Comparison of ENCODE assay signal across 10 mouse cellular contexts in the genomic region with DNA sequence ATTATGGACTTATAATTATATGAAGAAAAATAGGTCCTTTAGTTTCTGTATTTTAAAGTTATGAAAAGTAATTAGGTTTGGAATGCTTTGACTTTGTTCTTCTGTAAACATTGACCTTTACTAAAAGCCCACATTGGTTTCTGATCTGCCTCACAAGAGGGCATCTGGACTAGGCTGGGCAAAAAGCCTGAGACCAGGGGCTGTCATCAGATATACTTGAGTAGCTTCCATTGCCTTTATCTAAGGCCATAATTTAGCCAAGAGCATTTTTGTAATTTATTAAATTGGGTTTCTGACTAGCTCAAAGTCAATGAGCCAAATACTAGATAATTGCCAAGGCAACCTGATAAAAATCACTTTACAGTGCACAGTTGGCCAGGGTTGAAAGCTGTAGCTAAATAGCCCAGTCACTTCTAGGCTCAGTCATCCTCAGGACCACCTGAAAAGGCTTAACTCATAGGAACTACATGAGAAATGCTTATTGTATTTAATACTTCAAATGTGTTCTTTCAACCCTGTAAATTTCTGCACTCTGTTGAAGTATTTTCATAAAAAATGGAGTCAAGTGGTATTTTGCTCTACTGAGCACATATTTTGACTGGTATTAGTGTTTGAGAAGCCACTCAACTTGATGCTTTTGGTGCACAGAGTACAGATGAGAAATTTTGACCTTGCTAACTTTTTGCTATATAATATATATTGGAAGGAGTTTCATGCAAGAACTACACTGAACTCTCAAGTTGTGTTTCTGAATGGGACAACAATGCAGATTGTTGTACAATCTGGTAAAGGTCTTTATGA.
"Had no signal": no experiment of that assay in that cellular context is flagged by ENCODE, and none has a peak within 500 bp of the region (broad histone marks: within the 10 kb centered on the region; RNA-seq: fewer than 3 reads in every experiment).

No protein-coding gene starts in this region.

- H3K27ac ChIP-seq: hindbrain, postnatal 0 days; left cerebral cortex, adult 2 months; limb, embryonic 10.5 days; liver, embryonic 12.5 days; midbrain, embryonic 13.5 days; neural tube, embryonic 15.5 days had no signal

- H3K4me3 ChIP-seq: left cerebral cortex, adult 2 months; limb, embryonic 10.5 days; liver, embryonic 12.5 days; midbrain, embryonic 13.5 days; myocyte; neural tube, embryonic 15.5 days had no signal

- H3K9me3 ChIP-seq: limb, embryonic 10.5 days; liver, embryonic 12.5 days; midbrain, embryonic 13.5 days; neural tube, embryonic 15.5 days had no signal

- ATAC-seq: hindbrain, postnatal 0 days; liver, embryonic 12.5 days; midbrain, embryonic 13.5 days had no signal

- H3K4me1 ChIP-seq: limb, embryonic 10.5 days; liver, embryonic 12.5 days; midbrain, embryonic 13.5 days; neural tube, embryonic 15.5 days had no signal

- DNase-seq: right cerebral cortex, adult 18-20 months; right cerebral cortex, postnatal 25 days; thymus, postnatal 36 days had no signal

- H3K4me2 ChIP-seq: liver, embryonic 12.5 days; midbrain, embryonic 13.5 days; neural tube, embryonic 15.5 days had no signal

- H3K9ac ChIP-seq: liver, embryonic 12.5 days; midbrain, embryonic 13.5 days; neural tube, embryonic 15.5 days had no signal

- H3K36me3 ChIP-seq: limb, embryonic 10.5 days; liver, embryonic 12.5 days; midbrain, embryonic 13.5 days; neural tube, embryonic 15.5 days had no signal

- H3K27me3 ChIP-seq: liver, embryonic 12.5 days; midbrain, embryonic 13.5 days; neural tube, embryonic 15.5 days had no signal
